Mouse (Mus musculus): ENCODE data around the gene Cyb5b. TPM values are rescaled to one million over a fixed set of nuclear protein-coding genes. Genes with fewer than 3 reads are reported as not detected.
A peak's percentile ranks its signal among the peaks of the same experiment; 100 is the strongest.

Cyb5b gene
- total RNA-seq, 1 experiment from 2014 or later = 40.4 TPM

DNA sequence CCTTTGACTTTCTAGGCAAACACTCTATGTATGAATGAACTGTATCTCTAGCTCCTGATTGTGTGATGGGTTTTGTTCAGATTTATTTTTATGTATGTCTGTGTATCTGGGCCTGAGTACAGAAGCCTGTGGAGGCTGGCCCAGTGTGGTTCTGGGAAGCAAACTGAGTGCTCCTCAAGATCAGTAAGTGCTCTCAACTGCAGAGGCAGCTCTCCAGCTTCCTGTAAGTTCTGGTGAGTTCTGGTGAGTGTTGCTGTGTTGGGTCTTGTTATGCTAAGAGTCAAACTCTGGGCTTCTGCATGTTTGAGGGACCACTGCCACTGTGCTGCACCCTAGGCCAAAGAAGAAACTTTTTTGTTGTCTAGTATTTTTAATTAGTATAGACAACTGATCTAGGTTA, 8.4 kb downstream of the Cyb5b start:
- no peak for ATAC-seq (ENCODE audit: extremely low read depth, insufficient number of reproducible peaks, low FRiP score, poor library complexity, severe bottlenecking)

DNA sequence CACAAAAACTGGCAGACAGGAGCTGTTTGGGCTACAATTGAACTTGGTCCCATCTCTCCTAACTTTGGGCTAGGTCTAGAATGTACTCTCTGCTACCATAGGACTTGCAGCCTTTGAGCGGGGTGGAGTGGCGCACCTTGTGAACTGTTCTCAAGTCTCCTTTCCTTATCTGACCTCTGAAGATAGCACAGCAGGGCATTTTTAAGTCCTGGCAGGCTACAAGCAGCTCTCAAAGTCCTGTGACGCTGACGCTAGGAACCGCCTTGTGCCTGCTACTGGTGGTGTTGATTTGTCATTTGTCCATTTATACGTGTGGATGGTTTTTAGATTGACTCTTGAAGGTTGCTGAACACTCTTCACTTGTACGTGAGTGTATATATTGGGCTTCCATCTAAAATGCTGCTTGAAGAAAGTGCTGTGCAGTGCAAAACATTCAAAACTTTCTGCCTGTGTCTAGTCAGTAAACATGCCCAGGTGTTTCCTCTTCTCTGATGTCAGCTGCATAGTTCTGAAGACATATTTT, 13.9 kb downstream of the Cyb5b start:
- ATAC-seq (ENCODE audit: extremely low read depth, insufficient number of reproducible peaks, low FRiP score, poor library complexity, severe bottlenecking) = peak; percentile 57

DNA sequence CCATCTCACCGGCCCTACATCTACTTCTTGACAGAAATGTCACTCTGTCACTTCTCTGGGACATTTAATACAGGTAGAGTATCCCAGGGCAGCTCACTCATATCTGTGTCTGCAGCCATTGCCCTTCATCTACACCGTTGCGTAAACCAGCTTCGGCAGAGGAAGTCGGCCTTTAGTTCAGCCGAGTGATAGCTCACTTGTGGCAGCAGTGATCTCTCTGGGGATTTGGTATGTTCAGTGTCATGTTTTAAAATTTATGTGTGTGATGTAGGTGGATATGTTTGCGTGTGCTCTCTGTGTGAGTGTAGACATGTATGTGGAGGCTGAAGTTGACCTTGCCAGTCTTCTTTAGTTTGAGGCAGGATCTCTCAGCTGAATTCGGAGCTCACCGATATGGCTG, 15.3 kb downstream of the Cyb5b start:
- ATAC-seq (ENCODE audit: extremely low read depth, insufficient number of reproducible peaks, low FRiP score, poor library complexity, severe bottlenecking) = peak; percentile 66

DNA sequence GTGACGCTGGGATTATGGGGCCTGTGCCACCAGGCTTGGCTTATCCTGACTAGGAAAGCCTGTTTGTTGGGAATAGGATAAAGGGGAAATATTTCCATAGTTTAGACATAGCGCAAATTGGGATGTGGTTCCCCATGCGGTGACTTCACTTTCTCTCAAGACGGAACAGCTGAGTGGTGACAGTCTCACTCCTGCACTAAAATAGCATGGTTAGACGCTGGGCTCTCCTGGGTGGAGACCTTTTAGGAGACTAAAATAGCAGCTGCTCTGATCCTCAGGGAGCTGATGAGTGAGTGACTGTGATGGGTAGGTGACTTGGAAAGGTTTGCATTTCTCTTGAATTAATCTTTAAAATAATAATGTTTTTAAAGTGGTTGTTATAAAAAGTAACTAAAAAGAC, 17.4 kb downstream of the Cyb5b start:
- ATAC-seq (ENCODE audit: extremely low read depth, insufficient number of reproducible peaks, low FRiP score, poor library complexity, severe bottlenecking) = no peak

DNA sequence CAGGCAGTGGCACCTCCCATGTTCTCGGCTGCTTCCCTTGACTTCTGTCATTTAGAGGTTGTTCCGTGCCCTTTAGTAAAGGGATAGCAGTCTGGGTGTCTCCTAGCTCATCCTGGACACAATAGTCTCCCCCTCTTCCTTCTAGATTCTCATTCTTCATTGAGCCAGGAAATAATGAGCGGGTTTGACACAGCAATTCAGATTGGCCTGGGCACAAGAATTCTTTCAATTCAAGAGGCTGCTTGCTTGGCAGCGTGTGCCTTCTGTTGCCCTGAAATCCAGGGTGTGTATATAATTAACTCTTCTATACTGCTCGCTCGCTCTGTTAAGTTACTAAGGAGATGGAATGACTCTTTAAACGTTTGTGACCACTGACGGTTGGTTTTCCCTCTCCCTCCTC, 21.7 kb downstream of the Cyb5b start:
- no peak for ATAC-seq (ENCODE audit: extremely low read depth, insufficient number of reproducible peaks, low FRiP score, poor library complexity, severe bottlenecking)

DNA sequence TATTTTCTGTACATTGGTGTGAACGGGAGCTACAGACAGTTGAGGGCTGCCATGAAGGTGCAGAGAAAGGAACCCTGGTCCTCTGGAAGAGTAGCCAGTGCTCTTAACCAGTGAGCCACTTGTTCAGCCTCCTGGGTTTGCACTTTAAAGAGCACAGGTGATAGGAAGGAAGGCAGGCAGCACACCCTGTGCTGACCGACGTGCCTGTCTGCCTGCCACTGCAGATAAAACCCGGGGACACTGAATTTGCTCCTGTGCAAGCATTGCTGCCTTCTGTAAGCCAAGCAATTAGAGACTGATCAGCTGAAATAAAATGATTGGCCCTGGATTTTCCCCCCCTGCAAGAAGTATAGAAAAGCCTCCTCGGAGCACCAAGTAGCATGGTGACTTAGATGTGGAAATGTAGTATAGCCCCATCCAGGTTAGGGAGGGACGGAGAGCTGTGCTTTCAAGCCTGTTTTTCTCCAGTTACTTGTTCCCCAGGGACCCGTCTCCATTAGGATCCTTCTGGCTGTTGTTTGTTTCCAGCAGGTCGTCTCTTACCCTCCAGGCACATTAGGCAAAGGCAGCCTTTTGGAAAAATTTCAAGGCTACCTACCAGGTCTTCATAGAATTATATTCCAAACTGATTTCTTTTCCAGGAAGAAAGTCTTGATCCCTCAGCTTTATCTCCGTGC, 22.7 kb downstream of the Cyb5b start:
- ATAC-seq (ENCODE audit: extremely low read depth, insufficient number of reproducible peaks, low FRiP score, poor library complexity, severe bottlenecking) = no peak

DNA sequence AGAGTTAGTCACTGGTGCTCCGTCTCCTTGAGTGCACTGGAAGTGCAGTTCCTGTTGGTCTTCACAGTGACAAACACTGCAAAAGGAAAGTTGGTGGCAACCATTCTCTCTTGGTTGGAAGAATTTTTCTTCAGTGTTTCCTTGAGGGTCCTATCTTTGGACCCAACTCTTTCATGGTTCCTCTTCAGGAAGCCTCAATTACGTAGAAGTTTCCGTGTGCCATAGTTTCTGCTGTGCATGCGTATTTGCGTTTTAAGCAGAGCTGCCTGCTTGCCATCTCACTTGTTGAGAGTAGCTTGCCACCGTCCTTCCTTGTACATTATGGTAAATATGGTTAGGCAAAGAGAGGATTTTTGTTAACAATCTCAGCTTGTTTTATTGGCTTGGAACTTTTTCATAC, 30.7 kb downstream of the Cyb5b start:
- ATAC-seq (ENCODE audit: extremely low read depth, insufficient number of reproducible peaks, low FRiP score, poor library complexity, severe bottlenecking) = no peak

DNA sequence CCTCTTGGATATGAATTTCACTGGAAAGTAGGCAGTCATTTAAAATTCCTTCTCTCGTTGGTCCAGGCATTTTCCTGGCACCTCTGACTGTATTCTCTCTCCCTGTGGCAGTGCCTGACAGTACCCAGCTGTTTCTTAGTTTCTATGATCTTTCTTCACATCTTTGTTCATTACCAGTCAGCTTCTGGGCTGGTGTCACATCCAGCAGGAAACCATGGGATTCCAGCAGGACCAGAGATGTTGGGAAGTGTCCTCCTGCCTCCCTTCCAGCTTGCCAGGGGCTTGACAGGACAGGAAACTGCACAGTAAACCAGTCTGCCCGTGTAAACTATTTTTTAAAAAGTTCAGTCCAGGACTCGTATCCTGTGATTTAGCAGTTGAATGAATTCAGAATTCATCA, 34.6 kb downstream of the Cyb5b start:
- ATAC-seq (ENCODE audit: extremely low read depth, insufficient number of reproducible peaks, low FRiP score, poor library complexity, severe bottlenecking) = no peak

DNA sequence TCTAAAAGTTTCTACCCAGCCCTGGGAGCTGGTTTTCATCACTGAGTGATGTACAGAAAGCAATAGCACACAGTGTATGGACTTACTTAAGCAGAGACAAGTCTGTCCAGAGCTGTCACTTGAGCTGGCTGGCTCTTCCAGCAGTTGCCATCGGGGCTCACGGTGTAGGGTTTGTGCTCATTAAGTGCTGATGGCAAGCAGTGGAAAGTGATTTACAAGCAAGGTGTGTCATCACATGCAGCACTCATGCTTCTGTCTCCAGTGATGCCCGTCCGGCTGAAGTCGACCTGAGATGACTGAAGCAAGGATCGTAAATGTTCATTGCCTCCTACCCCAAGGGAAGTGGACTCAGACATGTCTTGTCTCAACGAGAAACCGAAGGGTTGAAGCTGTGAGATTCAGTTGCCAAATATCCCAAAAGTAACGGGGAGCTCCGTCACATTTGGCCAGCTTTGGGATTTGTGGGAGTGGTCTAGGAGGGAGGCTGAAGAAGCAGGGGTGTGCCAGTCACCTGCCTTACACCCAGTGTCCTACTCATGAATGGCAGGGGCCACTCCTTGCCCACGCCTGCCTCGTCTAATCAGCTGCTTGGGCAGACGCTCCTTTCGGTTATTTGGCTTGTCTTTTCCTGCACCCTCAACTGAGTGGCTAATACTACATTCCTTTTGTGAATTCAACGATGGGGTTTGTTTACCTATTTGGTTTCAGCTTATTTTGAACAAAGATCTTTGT, 36.4 kb downstream of the Cyb5b start:
- ATAC-seq (ENCODE audit: extremely low read depth, insufficient number of reproducible peaks, low FRiP score, poor library complexity, severe bottlenecking) = no peak

DNA sequence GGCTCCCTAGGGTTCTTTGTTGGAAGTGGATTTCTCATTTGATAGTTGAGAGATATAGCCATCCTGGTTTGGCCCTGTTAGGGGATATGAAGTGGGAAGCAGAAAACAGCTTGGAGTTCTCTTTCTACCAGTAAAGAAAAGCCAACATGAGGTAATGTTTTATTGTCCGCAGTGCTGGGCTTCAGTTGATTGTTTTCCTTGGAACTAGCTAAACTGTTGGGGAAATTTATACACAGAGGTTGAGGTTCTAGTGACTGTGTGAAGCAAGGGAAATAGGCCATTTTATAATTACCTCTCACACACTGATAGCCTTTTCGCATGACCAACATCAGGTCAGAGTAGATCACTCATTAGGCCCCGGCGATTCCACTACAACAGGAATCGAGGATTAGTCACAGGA, 37.2 kb downstream of the Cyb5b start:
- no peak for ATAC-seq (ENCODE audit: extremely low read depth, insufficient number of reproducible peaks, low FRiP score, poor library complexity, severe bottlenecking)

DNA sequence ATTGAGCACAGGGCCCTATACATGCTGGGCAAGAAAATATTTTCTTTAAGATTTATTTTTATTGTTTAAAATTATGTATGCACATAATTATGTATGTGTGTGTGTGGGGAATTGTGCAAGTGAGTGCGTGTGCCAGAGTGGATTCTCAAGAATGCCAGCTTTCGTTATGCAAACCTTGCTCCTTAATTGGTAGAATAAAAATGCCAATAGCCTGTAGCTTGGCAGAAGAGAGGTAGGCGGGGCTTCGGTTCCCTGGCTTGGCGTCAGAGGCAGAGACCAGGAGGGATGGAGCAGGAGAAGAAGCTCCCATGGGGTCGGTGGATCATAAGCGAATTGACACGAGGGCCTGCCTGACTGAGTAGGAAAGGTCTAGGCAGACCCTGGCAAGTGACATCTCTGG, 42.2 kb downstream of the Cyb5b start:
- no peak for ATAC-seq (ENCODE audit: extremely low read depth, insufficient number of reproducible peaks, low FRiP score, poor library complexity, severe bottlenecking)

DNA sequence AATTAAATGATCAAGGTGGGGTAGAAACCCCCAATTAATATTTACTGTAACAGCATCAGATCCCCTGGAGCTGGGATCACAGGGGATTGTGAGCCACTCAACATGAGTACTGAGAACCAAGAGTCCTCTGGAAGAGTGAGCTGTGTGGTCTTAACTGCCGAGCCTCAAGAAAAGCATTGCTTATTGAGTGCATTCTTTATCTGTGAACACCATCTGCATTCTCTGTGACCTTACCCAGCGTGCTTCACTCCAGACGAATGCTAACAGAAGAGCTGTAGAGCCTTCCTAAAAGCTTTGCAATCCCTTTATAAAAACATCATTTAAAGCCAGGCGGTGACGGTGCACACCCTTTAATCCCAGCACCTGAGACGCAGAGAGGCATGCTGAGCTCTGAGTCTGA, 42.9 kb downstream of the Cyb5b start:
- no peak for ATAC-seq (ENCODE audit: extremely low read depth, insufficient number of reproducible peaks, low FRiP score, poor library complexity, severe bottlenecking)

DNA sequence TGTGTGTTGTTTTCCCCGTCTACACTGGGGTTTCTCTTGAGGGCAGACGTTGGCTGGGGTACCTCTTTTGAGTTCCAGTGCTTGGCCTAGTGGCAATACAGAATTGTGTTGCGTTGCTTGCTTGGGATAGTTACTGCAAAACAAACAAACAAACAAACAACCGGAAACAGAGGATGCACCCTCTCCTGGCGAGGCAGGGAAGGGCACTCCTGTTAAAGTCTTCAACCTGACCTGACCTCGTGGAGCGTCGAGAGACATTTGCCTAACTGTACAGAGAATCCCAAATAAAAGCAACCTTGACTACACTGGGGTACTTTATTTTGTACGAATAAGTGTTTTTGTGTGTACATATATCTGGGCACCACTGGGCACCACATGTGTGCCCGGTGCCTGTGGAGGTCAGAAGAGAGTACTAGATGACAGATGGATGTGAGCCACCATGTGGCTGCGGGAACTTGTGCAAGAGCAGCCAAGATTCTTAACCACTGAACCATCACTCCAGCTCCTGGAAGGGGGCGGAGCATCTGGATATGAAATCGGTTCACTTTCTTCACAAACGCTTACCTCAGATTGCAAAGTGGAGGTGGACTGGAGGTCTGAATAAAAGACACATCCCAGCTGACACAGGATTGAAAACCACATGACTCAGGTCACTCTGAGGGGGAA, 44.5 kb downstream of the Cyb5b start:
- ATAC-seq (ENCODE audit: extremely low read depth, insufficient number of reproducible peaks, low FRiP score, poor library complexity, severe bottlenecking) = no peak

DNA sequence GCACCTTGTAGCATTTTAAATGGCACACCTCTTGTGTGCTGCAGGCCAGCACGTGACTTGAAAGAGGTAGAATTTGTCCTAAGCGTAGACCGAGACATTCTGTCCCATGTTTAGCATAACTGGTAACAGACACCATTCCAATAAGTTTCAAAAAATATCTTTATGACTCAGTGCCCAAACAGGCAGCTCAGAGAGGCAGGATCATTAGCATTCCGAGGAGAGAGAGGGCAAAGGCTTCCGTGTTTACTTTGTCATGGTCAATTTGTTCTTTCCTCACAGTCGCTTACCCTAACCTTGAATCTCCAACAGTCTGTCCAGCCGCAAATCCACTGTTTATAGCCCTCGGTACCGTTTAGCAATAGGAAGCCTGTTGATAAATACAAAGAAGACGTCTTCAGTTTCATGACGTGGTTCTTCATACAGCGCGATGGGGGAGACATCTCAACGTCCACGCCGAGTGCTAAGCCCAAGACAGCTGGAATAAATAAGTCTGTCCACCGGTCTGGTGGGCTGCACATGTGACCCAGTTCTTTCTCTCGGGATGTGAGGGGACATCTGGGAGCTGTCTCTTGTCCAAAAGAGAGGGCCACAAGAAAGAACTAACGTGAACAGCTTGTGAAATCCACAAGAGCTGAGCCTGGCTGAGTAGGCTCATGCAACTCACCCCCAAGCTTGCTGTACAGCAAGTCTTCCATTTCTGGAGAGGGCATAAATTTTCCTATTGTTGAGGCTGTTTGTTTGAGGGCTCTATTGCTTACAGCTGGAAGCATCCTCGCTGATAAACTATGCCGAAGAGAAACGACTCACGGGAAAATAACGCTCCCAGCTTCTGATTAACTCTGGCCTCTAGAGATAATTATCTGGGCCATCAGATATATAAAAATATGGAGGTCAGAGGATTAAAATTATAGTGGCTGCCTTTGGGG, 47.7 kb downstream of the Cyb5b start:
- no peak for ATAC-seq (ENCODE audit: extremely low read depth, insufficient number of reproducible peaks, low FRiP score, poor library complexity, severe bottlenecking)

DNA sequence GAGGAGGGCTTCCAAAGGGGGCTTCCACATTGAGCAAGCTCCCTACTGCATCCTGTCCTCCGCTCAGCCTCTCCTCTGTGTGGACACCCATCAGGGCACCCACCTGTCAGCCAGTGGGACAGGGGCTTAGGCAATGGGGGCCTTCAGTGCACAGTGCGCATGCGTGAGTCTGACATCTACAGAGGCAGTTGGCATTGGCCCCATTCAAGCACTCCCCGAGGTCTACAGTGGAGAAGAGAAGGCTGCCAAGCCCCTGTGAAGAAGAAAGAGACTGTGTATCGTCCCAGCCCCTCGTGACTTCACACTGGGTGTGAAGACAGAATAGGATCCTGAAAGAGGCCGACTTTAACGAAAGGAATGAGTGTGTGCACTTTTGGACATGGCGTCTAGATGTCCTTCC, 54.7 kb downstream of the Cyb5b start:
- ATAC-seq (ENCODE audit: extremely low read depth, insufficient number of reproducible peaks, low FRiP score, poor library complexity, severe bottlenecking) = no peak

DNA sequence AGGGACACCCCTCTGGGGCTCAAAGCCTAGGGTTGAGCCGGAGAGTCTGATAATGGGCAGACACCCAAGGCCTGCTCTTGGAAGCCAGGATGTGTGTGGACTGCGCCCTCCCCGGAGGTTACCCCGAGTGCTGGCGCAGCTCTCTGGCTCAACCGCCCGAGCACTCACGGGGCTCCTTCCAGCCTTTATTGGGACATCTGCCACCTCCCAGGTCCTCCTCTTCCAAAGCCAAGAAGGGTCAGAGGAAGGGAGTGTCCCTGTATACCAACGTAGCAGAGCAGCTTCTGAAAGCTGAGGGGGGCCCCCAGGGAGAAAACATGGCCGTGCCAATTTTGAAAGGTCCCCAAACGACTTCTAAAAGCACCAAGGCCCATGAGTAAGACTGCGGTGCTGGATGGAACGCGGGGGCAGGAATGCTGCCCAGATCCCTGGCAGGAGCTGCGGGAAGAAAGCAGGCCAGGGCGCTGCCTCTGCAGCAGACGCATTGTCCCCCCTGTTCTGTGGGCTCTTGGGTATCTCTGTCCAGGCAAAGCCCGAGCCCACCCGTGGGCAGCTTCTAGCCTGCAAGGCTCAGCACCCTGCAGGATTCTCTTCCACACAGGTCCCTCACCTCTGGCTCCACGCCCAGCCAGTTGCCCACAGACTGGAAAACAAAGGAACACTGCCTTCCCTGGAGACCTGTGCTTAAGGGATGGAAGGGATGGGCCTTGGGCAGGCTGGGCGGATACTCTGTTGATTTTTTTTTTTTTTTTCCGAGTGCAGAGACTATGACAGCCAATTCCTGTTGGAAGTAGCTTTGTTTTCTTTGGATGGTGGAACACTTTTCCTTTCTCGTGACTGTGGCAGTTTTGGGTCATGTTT, 55.5 kb downstream of the Cyb5b start:
- ATAC-seq (ENCODE audit: extremely low read depth, insufficient number of reproducible peaks, low FRiP score, poor library complexity, severe bottlenecking) = 0 out of 2 replicates have a peak, but pooled peaks have one; percentile 13

DNA sequence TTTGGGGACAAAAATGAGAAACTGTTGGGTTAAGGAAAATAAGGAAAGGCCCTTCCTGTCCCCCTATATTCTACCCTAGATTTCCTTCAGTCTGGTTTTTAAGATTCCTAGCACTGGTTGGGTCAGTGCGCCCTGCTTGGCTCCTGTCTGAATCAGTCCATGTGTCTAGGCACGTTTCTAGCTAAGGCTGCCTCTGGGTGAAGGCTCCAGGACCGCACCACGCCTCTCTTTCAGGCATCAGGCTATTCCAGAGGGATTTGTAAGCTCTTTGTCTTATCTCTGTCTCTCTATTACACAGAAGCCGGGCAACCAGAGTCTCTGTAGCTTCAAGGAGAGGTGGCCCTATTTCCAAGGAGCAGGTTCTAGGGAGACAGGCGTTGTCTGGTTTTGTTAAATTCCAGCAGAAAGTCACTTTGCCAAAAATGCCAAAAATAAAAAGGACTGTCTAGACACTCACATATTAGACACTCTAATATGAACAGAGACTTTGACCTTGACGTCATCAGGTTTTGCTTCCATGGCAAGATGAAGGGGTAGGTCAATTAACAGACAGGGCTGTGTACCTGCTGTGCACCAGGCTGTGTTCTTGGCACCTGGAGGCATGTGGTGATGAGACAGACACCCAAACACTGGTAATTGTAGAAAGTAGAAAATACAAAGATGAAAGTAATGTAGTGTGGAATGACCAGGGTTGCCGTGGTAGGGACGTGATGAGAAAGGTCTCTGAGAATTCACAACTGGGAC, 56.5 kb downstream of the Cyb5b start:
- ATAC-seq (ENCODE audit: extremely low read depth, insufficient number of reproducible peaks, low FRiP score, poor library complexity, severe bottlenecking) = no peak

DNA sequence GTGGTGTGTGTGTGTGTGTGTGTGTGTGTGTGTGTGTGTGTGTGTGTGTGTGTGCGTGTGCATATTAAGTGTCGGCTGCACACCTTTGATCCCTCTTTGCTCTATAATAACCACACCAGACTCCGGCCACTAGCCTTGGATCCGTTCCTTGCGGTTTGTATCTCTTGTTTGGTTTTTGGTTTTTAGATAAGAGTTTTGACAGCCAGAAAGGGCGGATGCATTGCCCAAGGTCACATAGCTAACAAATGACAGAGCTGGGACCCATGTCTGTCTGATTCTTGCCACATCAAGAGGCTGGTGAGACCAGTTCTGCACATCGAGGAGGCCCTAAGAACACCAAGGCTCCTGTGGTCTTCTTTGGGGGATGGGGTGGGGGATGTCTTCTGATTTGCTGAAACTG, 58.7 kb downstream of the Cyb5b start:
- no peak for ATAC-seq (ENCODE audit: extremely low read depth, insufficient number of reproducible peaks, low FRiP score, poor library complexity, severe bottlenecking)

Data from neutrophil, adult 5-6 weeks (primary cell).